Mouse (Mus musculus): ENCODE measurements at regions not wholly inside any gene's neighbourhood (a gene's known extent, or its start where the extent isn't known, plus 50 kb on each side); places are given as distances from the start of the nearest gene placed in this dataset.
"Not testable (repeated sequence)": the region's sequence is repeated elsewhere in the genome, so short reads cannot be mapped to it uniquely, and the experiment has no call there.

DNA sequence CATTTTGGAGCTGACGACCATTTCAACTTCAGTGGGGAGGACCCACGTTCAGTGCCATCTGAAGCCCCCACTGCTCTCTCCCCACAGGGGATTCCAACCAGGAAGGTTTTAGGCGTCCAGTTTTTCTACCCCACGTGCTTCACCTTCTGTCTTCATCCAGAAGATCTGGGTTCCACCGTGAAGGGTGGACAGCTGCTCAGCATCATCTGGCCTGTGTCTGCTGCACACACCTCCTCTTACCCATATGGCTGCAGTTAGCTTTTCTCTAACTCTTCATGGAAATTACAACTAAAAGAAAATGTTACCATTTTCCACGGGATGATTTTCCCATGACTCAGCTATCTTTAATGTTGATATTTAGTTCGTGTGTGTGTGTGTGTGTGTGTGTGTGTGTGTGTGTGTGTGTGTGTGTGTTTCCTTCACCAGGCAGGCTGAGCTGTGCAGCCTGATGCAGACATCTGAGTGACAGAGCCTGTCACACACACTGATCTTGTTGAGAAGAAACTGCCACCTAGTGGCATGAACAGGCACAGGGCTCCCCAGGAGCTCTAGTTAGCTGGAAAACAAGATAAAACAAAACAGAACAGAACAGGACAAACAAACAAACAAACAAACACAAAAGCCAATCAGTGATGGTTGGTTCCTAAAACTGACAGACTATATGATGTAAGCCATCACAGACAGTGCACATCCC, 107.5 kb upstream of the Rasgrp1 start:
- DNase-seq (ENCODE audit: low spot score): no peak

DNA sequence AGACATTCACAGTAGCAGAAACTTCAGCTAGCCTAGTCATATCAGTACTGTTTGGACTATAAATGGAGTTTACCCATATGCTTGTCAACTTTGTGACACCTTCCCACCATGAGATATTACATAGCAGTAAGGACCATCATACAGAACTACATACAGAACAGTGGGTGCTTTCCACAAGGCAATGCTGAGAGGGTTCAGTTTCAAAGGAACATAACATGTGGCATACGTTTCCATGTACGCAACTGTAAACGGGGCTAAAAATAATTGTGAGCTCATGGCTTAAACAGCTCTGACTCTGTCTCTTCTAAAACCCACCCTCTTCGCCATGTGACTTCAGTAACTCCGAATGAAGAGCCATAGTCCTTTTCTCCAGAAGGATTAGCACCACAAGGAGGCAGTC, 109.0 kb upstream of the Rasgrp1 start:
- no peak for DNase-seq (ENCODE audit: low spot score)

DNA sequence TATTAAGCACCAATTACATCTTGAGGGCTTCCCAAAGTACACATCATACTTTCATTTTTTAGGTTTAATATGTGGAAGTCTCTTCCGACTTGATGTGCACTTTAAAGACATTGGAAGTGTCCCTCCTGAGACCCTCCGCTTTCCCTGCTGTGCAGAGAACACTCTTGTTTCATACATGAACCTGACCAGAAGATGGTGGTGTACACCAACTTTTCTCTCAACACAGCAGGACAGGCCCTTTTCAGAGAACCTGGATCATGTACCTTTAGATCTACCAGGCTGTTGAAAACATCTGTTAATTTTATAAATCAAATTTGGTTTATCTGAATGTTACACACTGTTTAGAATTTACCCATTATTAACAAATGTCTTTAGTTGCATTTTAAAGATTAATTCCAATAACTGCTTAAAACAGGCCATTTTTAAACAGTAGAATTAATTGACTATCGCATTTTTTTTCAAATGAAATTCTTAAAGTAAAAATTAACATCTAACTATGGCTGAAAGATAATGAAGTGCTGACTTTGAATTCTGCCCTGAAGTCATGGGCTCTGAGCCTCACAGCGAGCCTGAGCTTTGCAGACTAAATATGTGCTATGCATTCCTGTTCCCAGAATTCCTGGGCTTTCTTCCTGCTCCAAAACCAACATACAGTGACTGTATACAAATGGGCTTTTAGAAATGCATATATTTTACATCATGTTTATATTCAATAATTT, 112.4 kb upstream of the Rasgrp1 start:
- no peak for DNase-seq (ENCODE audit: low spot score)

DNA sequence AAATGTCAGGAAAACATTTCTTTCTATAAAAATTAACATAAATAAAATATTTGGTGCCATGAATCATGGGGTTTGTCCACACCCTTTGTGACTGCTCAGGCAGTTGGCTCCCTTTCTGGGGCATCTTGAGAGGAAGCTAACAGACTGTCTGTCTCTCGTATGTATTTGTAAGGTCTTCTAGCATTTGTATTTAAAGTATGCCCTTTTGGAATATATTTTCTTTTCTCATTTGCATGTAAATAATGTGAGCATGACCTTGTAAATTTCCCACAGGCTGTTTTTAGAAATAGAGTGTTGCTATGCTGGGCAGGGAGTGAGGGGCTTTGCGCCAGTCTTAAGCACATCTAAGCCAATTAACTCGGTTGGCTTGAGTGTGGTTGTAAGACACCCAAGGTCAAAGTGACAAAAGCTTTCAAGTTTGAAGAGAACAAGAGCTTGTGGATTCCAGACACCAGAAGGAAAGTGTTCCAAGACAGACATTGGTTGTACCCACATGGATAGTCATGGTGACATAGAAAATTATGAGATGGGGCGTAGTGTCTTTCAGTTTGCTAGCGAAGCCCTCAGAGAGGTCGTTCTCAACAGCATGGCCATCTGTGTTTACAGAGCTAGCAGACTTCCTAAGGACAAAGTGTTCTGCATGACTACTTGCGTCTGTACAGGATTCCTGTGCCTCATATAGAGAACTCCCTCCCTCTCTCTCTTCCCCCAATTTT, 113.1 kb upstream of the Rasgrp1 start:
- no peak for DNase-seq (ENCODE audit: low spot score)

DNA sequence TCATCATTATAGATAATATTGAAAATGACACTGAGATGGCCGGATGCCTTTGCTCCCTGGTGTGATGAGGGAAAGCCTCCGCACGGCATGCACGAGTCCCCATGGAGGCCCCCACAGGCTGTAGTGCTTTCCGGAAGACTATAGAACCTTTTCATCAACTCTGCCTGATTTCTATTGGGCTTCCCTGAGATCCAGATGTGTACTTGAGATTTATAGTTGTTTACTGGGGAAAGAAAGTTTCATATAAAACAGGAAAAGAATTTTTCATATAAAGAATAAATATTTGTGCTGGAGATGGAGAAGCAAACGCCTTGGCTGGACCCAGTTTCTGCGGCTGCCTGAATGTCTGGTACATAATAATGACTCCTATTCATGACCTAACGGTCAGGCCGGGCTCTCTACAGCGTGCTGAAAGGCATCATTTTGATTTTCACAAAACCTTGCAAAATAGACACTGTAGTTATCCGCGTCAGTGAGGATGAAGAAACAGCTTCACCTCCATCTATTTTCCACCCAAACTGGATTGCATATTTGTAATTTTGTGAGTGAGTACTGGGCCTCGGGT, 113.7 kb upstream of the Rasgrp1 start:
- DNase-seq (ENCODE audit: low spot score): no peak

DNA sequence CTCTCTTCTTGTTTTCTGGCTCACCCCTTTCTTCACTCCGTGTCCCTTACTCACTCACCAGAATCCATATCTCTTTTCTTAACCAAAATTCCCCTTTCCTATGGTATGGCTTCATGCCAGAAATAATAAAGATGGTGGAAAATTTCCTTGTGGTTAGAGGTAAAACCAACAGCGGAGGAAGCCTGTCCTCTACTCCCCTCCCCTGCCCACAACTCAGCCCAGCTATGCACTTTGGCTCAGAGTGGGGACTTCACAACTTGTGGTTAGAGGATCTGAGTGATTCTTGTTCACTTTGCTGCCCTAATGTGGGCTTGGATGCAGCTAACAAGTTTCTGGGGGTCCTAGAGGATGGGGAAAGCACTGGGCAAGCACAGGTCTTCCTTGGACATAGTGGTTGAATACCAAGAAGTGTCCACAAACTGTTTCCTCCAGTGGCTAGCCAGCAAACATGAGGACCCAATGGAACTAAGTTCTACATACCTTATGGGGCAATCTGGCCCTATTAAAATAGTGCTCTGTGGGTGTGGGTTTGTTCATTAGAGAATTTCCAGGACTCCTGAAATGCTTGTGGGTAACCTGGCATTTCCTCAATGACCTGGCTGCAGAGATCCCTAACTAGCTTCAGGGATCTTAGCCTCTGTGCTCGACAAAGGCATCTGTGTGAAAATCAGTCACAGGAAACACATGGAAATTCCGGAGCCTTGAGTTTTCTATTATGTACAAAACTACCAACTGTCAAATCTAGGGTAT, 118.9 kb upstream of the Rasgrp1 start:
- no peak for DNase-seq (ENCODE audit: low spot score)

DNA sequence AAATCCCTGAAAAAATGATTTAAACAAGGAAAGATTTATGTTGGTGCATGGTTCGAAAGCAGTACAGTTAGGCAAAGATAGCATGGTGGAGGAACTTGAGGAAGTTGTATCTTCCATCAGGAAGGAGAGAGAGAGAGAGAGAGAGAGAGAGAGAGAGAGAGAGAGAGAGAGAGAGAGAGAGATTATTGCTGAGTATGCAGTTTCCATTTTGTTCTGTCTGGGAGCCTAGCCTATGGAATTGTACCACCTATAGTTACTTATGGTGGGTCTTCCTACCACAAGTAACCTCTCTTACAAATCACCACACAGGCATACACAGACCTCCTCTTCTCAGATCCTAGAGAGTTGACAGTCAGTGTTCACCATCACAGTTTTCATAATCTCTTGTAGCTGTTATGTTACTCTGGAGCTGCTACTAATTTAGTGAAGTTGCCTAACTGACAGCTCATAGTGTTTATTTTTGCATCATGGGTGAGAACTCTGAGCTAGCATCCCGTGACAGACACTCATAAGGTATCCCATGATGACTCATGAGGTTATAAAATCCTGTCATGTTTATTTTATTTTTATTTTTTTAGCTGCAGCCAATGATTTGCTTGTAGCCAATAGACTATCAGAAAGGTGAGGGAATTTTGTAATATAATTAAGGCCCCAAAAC, 132.2 kb upstream of the Rasgrp1 start:
- DNase-seq (ENCODE audit: low spot score): no peak

DNA sequence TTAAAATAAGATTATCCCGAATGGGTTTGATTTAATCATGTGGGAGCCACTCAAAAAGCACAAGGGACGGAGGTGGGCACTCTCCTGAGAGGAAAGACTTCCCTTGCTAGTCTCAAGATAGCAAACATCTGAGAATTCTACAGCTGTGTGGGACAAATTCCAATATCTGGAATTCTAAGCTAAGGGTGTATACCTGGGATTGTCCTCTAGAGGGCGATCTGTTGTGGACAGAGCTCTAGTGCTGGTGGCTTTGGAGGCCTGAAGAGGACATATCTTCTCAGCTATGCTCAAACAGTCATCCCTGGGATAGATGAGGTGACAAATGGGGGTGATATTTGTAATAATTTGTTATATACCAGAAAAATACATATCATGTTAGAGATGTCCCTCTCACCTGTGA, 132.8 kb upstream of the Rasgrp1 start:
- DNase-seq (ENCODE audit: low spot score): no peak

DNA sequence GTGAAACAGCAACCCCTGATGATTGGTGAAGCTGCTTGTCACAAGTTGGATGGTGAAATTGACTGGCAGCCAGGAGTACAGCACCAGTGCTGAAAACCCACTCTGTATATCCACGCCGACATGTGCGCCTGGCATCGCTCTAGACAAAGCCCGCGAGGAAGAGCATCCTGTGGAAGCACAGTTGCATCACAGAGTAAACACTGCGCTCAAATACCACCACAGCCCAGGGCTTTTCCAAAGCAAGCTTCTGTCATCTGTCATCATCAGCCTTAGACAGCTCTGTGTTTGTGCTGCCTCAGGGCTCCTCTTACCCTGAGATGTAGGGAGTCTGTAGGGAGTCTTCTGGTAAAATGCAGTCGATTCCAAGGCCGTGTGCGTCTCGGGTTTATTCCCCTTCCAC, 134.7 kb upstream of the Rasgrp1 start:
- DNase-seq (ENCODE audit: low spot score): not testable (repeated sequence)

DNA sequence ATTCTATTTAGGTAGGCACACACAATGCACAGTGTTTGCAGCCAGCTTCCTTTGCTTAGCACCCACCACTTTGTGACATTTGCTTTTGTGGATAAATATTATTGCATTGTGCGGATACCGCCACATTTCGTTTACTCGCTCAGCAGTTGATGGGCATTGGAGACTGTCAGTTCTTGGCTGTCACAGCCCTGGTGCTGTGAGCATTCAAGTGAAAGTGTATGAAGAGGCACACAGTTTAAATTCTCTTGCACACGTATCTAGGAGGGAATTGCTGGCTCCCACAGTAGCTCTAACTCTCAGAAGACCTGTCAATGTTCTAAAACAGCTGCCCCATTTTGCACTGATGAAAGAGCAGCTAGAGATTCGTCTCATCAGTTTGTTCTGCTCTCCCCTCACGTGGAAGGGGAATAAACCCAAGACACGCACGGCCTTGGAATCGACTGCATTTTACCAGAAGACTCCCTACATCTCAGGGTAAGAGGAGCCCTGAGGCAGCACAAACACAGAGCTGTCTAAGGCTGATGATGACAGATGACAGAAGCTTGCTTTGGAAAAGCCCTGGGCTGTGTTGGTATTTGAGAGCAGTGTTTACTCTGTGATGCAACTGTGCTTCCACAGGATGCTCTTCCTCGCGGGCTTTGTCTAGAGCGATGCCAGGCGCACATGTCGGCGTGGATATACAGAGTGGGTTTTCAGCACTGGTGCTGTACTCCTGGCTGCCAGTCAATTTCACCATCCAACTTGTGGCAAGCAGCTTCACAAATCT, 136.6 kb upstream of the Rasgrp1 start:
- DNase-seq (ENCODE audit: low spot score): not testable (repeated sequence)

DNA sequence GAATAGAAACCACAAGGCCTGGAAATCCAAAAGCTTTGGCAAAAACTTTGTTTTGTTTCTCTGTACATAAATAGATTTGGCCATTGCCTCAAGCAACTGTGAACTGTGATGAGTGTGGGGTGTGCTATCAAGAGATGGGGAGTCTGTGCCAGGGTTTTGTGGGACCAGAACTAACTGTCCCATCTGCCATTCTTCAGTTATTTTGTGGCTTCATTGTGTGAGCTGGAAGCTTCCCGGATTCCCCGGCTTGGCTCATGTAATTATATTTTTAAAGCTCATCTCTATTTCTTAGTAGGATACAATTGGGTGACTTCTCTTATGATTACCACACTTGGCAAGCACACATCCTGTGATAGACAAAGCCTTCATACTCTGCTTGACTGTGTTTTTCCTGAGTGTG, 143.6 kb upstream of the Rasgrp1 start:
- DNase-seq (ENCODE audit: low spot score): no peak

DNA sequence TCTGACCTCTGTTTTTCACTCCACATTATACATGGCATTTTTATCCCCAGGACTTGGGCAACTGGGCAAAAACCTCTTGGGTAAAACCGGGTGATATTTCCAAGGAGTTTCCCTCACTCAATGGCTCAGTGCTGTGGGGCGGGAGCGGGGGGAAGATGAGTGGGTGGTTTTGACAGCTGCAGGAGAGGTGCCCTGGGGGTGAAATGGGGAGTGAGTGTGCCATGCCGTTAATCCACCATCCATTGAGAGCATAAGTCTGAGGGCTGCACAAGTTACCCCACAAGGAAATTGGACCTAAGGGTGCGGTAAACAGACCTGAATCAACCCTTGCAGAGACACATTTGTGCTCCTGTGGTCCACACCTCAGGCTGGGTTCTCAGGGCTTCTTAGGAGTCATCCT, 155.8 kb upstream of the Rasgrp1 start:
- no peak for DNase-seq (ENCODE audit: low spot score)

DNA sequence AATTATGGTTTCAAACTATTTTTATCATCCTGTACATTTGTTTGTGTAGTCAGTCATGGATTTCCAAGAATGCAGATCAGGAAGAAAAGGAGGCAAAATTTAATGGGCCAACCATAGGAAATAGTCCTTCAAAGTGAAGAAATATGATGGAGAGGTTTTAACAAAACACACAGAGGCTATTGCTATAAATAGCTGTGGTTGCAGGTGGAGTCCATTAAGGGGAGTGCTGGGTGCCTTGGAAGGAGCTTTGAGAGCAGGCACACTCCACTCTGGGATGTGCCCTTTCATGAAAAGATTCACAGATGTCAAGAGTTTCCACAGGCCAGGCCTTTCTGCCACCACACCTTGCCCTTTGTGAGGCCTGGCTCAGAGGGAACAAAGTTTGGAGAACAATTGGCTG, 159.8 kb upstream of the Rasgrp1 start:
- DNase-seq (ENCODE audit: low spot score): no peak

DNA sequence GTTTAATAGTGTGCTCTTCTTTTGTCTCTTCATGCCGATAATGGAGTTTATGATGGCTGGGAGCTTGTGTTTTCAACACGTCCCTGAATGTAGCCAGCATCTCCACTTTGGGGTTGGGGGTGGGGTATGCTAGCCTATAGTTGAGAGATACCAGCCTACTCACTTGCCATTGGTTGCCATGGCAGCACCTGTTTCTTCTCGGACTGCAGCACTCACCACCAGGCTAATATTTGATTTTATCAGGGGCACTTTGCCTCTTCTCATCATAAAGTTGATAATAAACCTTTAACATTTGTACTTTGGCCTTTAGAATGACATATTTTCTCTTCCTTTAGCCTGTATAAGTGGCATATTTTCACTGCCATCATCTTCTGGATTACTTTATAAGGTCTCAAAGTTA, 168.9 kb upstream of the Rasgrp1 start:
- DNase-seq (ENCODE audit: low spot score): no peak

DNA sequence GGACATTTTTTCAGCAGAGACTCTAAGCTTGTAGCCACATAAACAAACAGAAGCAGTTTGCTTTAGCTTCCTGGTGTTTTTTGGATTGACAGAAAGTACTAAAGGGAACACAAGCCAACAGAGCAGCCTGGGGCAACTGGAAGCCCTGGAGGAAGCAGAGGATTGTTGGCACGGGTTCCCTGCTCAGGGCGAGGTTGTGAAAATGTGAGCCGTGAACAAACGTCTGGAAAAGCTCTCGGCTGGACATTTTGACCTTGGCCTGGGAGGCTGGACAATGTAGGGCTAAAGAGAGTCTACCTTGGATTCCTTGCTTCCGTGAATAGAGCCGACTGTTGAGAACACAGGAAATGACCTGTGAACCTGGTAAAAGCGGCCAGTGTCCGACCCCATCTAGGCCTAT, 169.8 kb upstream of the Rasgrp1 start:
- DNase-seq (ENCODE audit: low spot score): no peak

DNA sequence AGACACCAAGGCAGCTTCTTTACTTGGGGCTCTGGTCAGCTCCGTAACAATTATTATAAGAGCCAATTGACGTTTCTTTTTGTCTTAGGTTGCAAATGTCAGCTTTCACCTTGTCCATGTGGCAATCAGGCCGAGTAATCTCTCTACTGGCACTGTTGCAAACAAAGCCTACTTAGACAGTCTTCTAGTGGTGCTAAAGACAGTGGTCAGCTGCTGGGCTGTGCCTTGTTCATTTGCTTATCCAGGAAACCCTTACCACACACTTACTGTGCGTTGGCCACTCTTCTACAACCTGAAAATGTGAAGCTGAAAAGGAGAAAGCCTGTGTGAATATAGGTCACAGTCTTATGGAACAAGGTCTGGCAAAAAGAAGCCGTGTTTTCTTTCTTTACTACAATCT, 181.6 kb upstream of the Rasgrp1 start:
- DNase-seq (ENCODE audit: low spot score): no peak

DNA sequence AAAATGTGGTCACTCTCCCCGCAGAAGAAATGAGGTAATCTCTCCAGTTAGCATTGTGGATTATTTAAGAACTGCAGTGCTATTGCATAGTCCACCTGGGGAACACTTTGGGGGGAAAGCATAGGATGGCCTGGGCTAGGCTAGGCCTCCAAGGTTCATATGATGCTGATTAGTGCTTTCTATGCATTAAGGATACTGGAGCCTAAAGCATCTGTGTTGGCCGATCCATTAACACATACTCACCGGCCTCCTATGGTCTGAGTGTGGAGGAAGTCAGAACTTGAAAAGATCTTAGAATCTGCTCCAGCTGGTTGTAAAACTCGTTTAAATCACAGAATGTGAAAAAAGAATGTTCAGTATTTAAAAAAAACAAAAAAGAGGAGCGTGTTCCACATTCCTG, 196.1 kb upstream of the Rasgrp1 start:
- no peak for DNase-seq (ENCODE audit: low spot score)

DNA sequence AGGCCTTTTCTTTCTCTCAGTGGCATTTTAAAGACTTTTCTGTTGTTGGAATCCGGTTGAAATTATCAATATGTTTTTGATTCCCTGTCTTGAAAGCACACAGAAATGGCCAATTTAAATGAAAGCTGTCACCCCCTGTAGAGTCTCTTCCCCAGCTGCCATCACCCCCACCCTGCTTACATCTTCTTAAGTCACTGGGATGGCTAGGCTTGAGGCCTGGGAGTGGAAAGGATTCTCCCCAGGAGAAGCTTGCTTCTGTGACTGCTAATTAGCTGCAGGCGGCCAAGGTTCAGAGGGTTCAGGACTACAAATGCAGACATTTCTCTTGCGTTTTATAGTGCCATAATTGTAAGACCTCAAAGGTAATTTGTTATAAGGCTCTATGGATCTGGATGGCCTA, 196.5 kb upstream of the Rasgrp1 start:
- no peak for DNase-seq (ENCODE audit: low spot score)

DNA sequence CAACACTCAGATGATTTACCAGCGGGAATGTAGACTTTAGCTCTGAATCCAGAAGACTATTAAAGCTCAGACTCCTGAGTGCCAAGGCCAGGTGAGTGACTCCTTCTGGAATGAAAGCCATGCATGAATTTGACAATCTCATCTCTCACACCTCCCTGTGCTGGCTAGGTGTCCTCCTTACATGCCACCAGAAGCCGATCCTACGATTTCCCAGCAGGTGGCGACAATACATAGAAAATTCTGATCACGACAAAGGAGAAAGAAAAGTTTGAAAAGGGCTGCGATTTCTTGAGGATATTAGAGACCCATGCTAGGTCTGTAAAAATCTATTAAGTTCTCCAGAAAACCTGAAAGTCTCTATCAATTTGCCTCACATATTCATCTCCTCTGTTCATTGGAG, 198.7 kb upstream of the Rasgrp1 start:
- DNase-seq (ENCODE audit: low spot score): peak; percentile 72

DNA sequence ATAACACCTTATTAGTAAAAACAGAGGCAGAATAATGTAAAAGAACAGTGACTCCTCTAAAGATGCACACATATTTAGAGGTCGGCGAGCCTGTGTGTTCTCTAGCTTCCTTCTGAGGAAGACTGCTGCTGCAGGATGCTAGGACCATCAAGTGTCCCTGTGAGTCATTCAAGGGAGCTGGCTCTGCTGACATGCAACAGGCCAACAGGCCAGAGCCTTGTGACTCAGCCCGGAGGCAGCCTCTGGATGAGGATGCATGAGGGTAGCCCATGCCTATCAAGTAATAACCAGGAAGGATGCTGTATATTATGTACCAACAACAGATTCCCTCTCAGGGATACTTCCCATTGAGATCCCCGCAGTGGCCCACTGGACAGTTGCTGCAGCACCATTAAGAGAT, 199.5 kb upstream of the Rasgrp1 start:
- DNase-seq (ENCODE audit: low spot score): no peak

DNA sequence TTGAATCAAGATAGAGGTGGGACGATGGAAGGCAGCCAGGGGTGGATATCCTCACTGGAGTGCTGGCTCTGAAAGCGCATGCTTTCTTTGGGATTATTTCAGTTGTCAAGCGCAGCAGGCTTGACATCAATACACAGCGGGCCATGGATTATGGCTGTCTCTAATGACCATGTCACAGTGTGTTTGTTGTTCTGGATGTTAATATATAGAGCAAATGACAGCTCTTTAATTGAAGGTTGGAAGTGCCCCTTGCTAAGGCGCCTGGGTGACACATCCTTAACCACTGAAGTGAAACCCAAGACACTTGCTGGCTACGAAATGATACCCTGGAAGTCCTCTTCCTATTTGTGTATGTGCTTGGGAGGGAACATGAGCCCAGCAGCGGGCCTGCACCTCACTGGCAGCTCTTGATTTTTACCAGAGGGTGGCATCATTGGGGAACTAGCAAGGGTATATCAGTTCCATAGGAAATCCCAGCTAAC, 200.5 kb upstream of the Rasgrp1 start:
- DNase-seq (ENCODE audit: low spot score): no peak
